ENCODE assay signal across 10 mouse cellular contexts in genomic region chr8:92998600-92998999, GRCm38 (mm10). TPM values are rescaled to one million over a fixed set of nuclear protein-coding genes. Genes with fewer than 3 reads are reported as not detected.
DNase-seq lines count a peak whose midpoint lies in the region; ATAC-seq lines count a peak whose summit lies in the region.
"Had no signal": no experiment of that assay in that cellular context is flagged by ENCODE, and none has a peak within 500 bp of the region (broad histone marks: within the 10 kb centered on the region; RNA-seq: fewer than 3 reads in every experiment).

No protein-coding gene starts in this region.

- 34% methylated on average over 2 of the region's 2 CpGs for WGBS in midbrain, embryonic 14.5 days

- peak; percentile 63 for DNase-seq in heart, adult 8-10 months (ENCODE audit: low spot score)
- DNase-seq in heart, postnatal 25 days (ENCODE audit: low spot score), result no peak
- peak; percentile 31 to 48 for DNase-seq in B cell, adult 2 months
- DNase-seq in adipocyte (ENCODE audit: low spot score), result peak; percentile 81
- peak; percentile 15 to 84 for DNase-seq in frontal cortex, adult 2 months (ENCODE audit: extremely low spot score in 1 of 2, low spot score in 1 of 2)
- peak; percentile 61 to 73 for DNase-seq in layer of hippocampus, postnatal 14 days (ENCODE audit: low spot score in 2 of 2)
- DNase-seq in midbrain, embryonic 14.5 days, result peak; percentile 91

- intact Hi-C loops in heart, postnatal 25 days (cut with DNase I), result loop anchor here (1.0 kb wide), 1 partner anchor 180 kb away; no protein-coding TSS in a partner anchor

- H3K9ac ChIP-seq in midbrain, embryonic 14.5 days (replicated peaks; ENCODE audit: low read length), result no peak overlapping the region
- H3K9ac ChIP-seq: neural tube, embryonic 12.5 days had no signal

- no peak overlapping the region for H3K4me3 ChIP-seq in midbrain, embryonic 14.5 days (replicated peaks; ENCODE audit: low read depth, low read length)
- H3K4me3 ChIP-seq: neural tube, embryonic 12.5 days had no signal

- no peaks in the 10 kb centered on the region for H3K27me3 ChIP-seq in midbrain, embryonic 14.5 days (ENCODE audit: control insufficient read depth, insufficient read depth, low read length)
- H3K27me3 ChIP-seq: neural tube, embryonic 12.5 days had no signal

- no peaks in the 10 kb centered on the region for H3K9me3 ChIP-seq in midbrain, embryonic 14.5 days (ENCODE audit: control insufficient read depth, low read length)
- H3K9me3 ChIP-seq: neural tube, embryonic 12.5 days had no signal

- no peaks in the 10 kb centered on the region for H3K36me3 ChIP-seq in midbrain, embryonic 14.5 days (ENCODE audit: control insufficient read depth, insufficient read depth, low read length)
- H3K36me3 ChIP-seq: neural tube, embryonic 12.5 days had no signal

- no peak overlapping the region for H3K4me2 ChIP-seq in midbrain, embryonic 14.5 days (ENCODE audit: low read length)
- H3K4me2 ChIP-seq: neural tube, embryonic 12.5 days had no signal

- H3K4me1 ChIP-seq in midbrain, embryonic 14.5 days (ENCODE audit: control insufficient read depth, insufficient read depth, low read length), result no peaks in the 10 kb centered on the region
- H3K4me1 ChIP-seq: neural tube, embryonic 12.5 days had no signal

- no peak overlapping the region for H3K27ac ChIP-seq in midbrain, embryonic 14.5 days (replicated peaks; ENCODE audit: low read depth, low read length)
- H3K27ac ChIP-seq: neural tube, embryonic 12.5 days had no signal

- ATAC-seq in midbrain, embryonic 14.5 days (ENCODE audit: low FRiP score, low TSS enrichment), result no peak
- ATAC-seq in megakaryocyte-erythroid progenitor cell, adult 5-6 weeks (replicated peaks; ENCODE audit: low FRiP score, low TSS enrichment, poor library complexity, severe bottlenecking), result no peak

RNA-seq across cellular contexts. Expression of gene Slc6a2, which starts 38.7 kb away (rescaled TPM):
- under 1 TPM; 0.05 to 0.19 (median 0.09) TPM for total RNA-seq in heart, adult 8-10 months (2022)
- total RNA-seq in heart, postnatal 25 days (2021), result under 1 TPM; 0.05 to 0.08 TPM
- 0.02 and 0.08 TPM in 2 replicates for polyA plus RNA-seq in frontal cortex, adult 2 months (2012; rRNA removed)
- under 1 TPM; 0.16 to 0.24 TPM for total RNA-seq in layer of hippocampus, postnatal 14 days (2021)
- 2.4 and 3.8 TPM in 2 replicates for polyA plus RNA-seq in midbrain, embryonic 14.5 days (2014; fragmentation: Nextera tagmentation; extraction: Ambion mirVana)
- not detected in 2 replicates for total RNA-seq in megakaryocyte-erythroid progenitor cell, adult 5-6 weeks (2014; fragmentation: Nextera tagmentation)
- total RNA-seq in megakaryocyte-erythroid progenitor cell, adult 5-6 weeks (2017), result not detected in 2 replicates

RNA-seq across cellular contexts. Expression of gene Ces1a, which starts 49.4 kb away (rescaled TPM):
- total RNA-seq in heart, adult 8-10 months (2022), result not detected
- not detected for total RNA-seq in heart, postnatal 25 days (2021)
- 0.04 TPM in 2 replicates for polyA plus RNA-seq in frontal cortex, adult 2 months (2012; rRNA removed)
- total RNA-seq in layer of hippocampus, postnatal 14 days (2021), result not detected
- polyA plus RNA-seq in midbrain, embryonic 14.5 days (2014; fragmentation: Nextera tagmentation; extraction: Ambion mirVana), result not detected in 2 replicates
- total RNA-seq in megakaryocyte-erythroid progenitor cell, adult 5-6 weeks (2014; fragmentation: Nextera tagmentation), result not detected in 2 replicates
- not detected in 2 replicates for total RNA-seq in megakaryocyte-erythroid progenitor cell, adult 5-6 weeks (2017)
- total RNA-seq: layer of hippocampus, adult 18-20 months had no signal
- polyA plus RNA-seq: neural tube, embryonic 12.5 days had no signal
